Mouse (Mus musculus) embryonic fibroblast, embryonic 13.5 days (primary cell): ENCODE measurements around the gene Anks1. TPM values are rescaled to one million over a fixed set of nuclear protein-coding genes. Genes with fewer than 3 reads are reported as not detected.
A peak's percentile ranks its signal among the peaks of the same experiment; 100 is the strongest.

Experiments used
- H3K27ac ChIP-seq: 2 replicates; pipeline ENCODE4 v1.5.1; 2012; ENCODE audit warnings: low read length, control low read depth, inconsistent platforms; ENCODE audit not compliant: insufficient read depth
- H3K4me1 ChIP-seq: 2 replicates; pipeline ENCODE4 v1.6.1; 2011; ENCODE audit warnings: low read length; ENCODE audit not compliant: control insufficient read depth, insufficient read depth
- H3K4me3 ChIP-seq: 2 replicates; pipeline ENCODE4 v1.5.1; 2011; ENCODE audit warnings: mild to moderate bottlenecking, control low read depth, low read length; ENCODE audit not compliant: insufficient read depth
- CTCF ChIP-seq: IDR thresholded peaks from 2 replicates; pipeline ENCODE4 v1.5.1; 2011; ENCODE audit warnings: mild to moderate bottlenecking, control low read depth, low read length, moderate library complexity, borderline replicate concordance; ENCODE audit not compliant: insufficient read depth
- POLR2A ChIP-seq: IDR thresholded peaks from 2 replicates; pipeline ENCODE4 v1.6.1; 2011; ENCODE audit warnings: low read depth, mild to moderate bottlenecking, control low read depth, low read length, moderate library complexity
- polyA plus RNA-seq: library from polyadenylated mRNA; stranded (reverse); fragments of >200 nt; gene quantifications from 2 replicates; pipeline ENCODE4 v1.2.4, GENCODE M21; 2011; ENCODE audit warnings: low read depth; ENCODE audit not compliant: missing spikeins, insufficient read length

Gene Anks1
- polyA plus RNA-seq, 1 experiment: 12.7 TPM

GRCm38 (mm10) chr17:28006611-28007010 is 97.5 kb downstream of the Anks1 start:
- TF ChIP-seq CTCF (no peak), POLR2A (no peak)
- Histone ChIP-seq H3K4me1 (peaks cover 16% of the 10 kb centered on the region), H3K27ac (peak overlapping the region; percentile 35), H3K4me3 (no peak overlapping the region)

DNA sequence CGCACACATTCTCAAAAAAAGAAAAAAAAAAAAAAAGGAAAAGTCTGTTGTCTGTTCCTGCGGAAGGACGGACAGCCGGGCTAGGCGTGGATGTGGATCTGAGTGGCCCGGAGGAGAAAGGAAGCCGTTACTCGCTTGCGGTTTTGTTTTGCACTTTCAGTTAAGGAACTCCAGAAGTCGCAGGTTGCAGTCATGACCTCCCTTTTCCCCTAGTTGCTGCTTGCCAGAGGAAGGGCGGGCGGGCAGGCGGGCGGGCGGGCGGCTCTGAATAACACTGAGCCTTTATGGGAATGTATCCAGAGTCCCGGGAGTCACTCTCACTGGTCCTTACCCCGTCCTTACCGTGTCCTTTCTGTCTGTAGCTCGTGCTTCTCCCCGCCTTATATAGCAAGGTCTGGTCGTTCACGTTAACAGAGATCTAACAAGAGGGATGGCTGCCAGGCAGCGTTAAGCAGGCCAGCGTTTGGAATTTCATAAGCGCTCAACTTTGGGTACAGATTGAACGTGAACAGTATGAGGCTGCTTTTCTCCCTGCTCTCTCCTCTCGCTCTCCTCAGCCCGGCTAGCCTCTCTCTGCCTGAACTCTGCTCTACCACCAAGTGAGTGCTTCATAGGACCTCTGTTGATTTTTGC is 98.2 kb downstream of the Anks1 start:
- no peak overlapping the region for H3K4me3 ChIP-seq
- H3K4me1 ChIP-seq: peaks cover 16% of the 10 kb centered on the region
- peak overlapping the region; percentile 43 for H3K27ac ChIP-seq
- TF ChIP-seq POLR2A: no peak
- TF ChIP-seq CTCF: no peak

- no peak for TF ChIP-seq POLR2A
- no peak for TF ChIP-seq CTCF
- H3K4me1 ChIP-seq: peaks cover 18% of the 10 kb centered on the region
- no peak overlapping the region for H3K4me3 ChIP-seq
- H3K27ac ChIP-seq: peak overlapping the region; percentile 43
Measured at GRCm38 (mm10) chr17:28007857-28008564, 98.9 kb downstream of the Anks1 start.

DNA sequence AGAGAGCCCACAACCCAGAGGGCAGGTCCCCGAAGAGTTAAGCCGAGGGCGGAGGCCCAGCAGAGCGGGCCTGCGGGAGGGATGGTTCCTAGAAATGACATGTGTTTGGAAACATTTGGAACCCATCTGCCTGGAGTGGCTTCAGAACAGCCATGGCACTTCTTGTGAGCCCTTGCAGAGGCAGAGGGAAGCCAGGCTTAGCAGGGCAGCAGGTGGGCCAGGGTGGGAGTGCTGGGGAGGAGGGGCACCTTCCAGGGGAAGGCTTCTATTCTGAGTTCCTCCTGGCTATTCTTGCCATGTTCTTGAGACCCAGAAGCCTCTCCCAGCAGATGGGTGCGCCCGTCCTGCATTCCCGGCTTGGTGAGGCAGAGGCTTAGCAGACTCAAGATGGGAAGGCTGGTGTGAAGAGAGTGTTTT is 99.5 kb downstream of the Anks1 start:
- no peak overlapping the region for H3K27ac ChIP-seq
- no peak overlapping the region for H3K4me3 ChIP-seq
- H3K4me1 ChIP-seq: peaks cover 20% of the 10 kb centered on the region
- TF ChIP-seq POLR2A (no peak), CTCF (no peak)

- no peak overlapping the region for H3K27ac ChIP-seq
- no peak overlapping the region for H3K4me3 ChIP-seq
- peaks cover 20% of the 10 kb centered on the region for H3K4me1 ChIP-seq
- TF ChIP-seq POLR2A (no peak), CTCF (no peak)
Measured at GRCm38 (mm10) chr17:28009066-28009715, 100.1 kb downstream of the Anks1 start.

DNA sequence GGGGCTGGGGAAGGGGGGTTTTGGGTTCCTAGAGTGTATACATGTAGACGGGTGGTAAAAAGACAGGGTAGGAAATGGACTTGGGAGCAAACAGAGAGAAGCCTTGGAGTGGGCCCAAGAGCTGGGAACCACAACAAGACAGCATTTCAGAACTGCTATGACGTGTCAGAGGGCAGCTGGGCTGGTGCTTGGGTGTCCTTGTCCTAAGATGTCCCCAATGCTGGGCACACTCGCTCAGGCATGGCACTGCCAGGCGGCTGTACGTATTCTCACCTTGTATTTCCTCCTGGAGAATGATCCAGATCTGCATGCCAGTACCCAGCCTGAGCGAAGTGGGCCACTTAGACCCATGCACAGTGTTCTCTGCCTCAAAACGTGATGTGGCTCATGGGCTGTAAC is 100.6 kb downstream of the Anks1 start:
- H3K27ac ChIP-seq: no peak overlapping the region
- peaks cover 20% of the 10 kb centered on the region for H3K4me1 ChIP-seq
- no peak overlapping the region for H3K4me3 ChIP-seq
- no peak for TF ChIP-seq CTCF
- no peak for TF ChIP-seq POLR2A

- TF ChIP-seq POLR2A (no peak), CTCF (no peak)
- Histone ChIP-seq H3K4me1 (peaks cover 20% of the 10 kb centered on the region), H3K27ac (no peak overlapping the region), H3K4me3 (no peak overlapping the region)
Measured at GRCm38 (mm10) chr17:28010925-28011324, 101.8 kb downstream of the Anks1 start.

- Histone ChIP-seq H3K4me3 (no peak overlapping the region), H3K27ac (no peak overlapping the region), H3K4me1 (peaks cover 9% of the 10 kb centered on the region)
- TF ChIP-seq POLR2A: no peak
- no peak for TF ChIP-seq CTCF
Measured at GRCm38 (mm10) chr17:28012851-28013250, 103.7 kb downstream of the Anks1 start.

DNA sequence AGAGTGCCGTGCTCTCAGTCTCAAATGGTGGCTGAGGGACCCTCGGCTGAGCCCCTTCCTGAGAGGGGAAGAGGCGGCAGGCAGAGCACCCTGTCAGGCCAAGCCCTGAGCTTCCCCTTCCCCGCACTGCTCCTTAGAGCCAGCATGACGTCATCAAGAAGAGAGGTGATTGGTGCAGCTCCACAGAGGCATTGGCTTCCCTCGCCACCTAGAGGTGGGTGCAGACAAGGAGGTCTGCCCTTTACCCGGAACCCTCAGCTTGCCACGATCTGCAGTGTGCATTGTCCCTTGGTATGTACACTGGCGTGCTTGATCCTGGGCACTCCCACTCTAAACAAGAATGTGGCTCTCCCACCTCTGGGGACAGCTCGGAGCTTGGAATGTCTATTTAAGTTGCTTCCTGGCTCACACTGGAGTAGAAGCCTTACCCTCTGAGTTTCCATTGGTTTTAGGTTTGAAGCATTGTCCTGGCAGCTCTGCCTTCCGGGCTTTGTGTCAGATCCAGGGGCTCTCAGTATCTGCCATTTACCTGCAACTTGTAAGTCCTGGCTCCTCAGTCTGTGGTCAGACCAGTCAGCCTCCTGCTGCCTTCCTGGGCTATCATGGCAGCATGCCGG is 104.3 kb downstream of the Anks1 start:
- Histone ChIP-seq H3K27ac (no peak overlapping the region), H3K4me3 (no peak overlapping the region), H3K4me1 (peaks cover 4% of the 10 kb centered on the region; the same call in 1 of the 2 replicates)
- 0 out of 2 replicates have a peak, but pooled peaks have one; percentile 11 for TF ChIP-seq POLR2A
- peak; percentile 74; the same call in 1 of the 2 replicates for TF ChIP-seq CTCF

- peaks cover 4% of the 10 kb centered on the region; the same call in 1 of the 2 replicates for H3K4me1 ChIP-seq
- TF ChIP-seq POLR2A (no peak), CTCF (no peak)
- no peak overlapping the region for H3K4me3 ChIP-seq
- H3K27ac ChIP-seq: no peak overlapping the region
Measured at GRCm38 (mm10) chr17:28014449-28014848, 105.3 kb downstream of the Anks1 start.
